Mouse (Mus musculus) lung, embryonic 14.5 days (tissue): Measurements from ENCODE around the gene Rfx4. TPM values are rescaled to one million over a fixed set of nuclear protein-coding genes. Genes with fewer than 3 reads are reported as not detected.

Experiments
- ATAC-seq: fragments of 200-750 bp; cut with Nextera tagmentation; 2 replicates; pipeline ENCODE4 v1.8.0; 2017; ENCODE audit warnings: mild to moderate bottlenecking, moderate TSS enrichment, moderate library complexity; ENCODE audit not compliant: insufficient read depth
- DNase-seq: peaks from one replicate; pipeline ENCODE4 v3.0.0-alpha.2; 2015
- H3K27ac ChIP-seq: fragments of 300-500 bp; sonication (generic); 2 replicates; pipeline ENCODE4 v1.5.1; 2014; ENCODE audit warnings: low read depth, mild to moderate bottlenecking, moderate library complexity
- H3K27me3 ChIP-seq: fragments of 300-500 bp; sonication (generic); 2 replicates; pipeline ENCODE4 v1.6.1; 2014; ENCODE audit warnings: low read length, control low read depth; ENCODE audit not compliant: insufficient read depth
- H3K36me3 ChIP-seq: fragments of 300-500 bp; sonication (generic); 2 replicates; pipeline ENCODE4 v1.6.1; 2014; ENCODE audit warnings: control low read depth; ENCODE audit not compliant: insufficient read depth
- H3K4me1 ChIP-seq: fragments of 300-500 bp; sonication (generic); 2 replicates; pipeline ENCODE4 v1.6.1; 2014; ENCODE audit warnings: antibody characterized with exemption, control low read depth; ENCODE audit not compliant: insufficient read depth
- H3K4me2 ChIP-seq: fragments of 300-500 bp; sonication (generic); 2 replicates; pipeline ENCODE4 v1.6.1; 2014; ENCODE audit warnings: mild to moderate bottlenecking
- H3K4me3 ChIP-seq: fragments of 300-500 bp; sonication (generic); 2 replicates; pipeline ENCODE4 v1.5.1; 2014; ENCODE audit warnings: low read depth, low read length
- H3K9ac ChIP-seq: fragments of 300-500 bp; sonication (generic); 2 replicates; pipeline ENCODE4 v1.6.1; 2014
- H3K9me3 ChIP-seq: fragments of 300-500 bp; sonication (generic); 2 replicates; pipeline ENCODE4 v1.6.1; 2016; ENCODE audit warnings: low read depth, low read length, control low read depth
- CTCF ChIP-seq: IDR thresholded peaks from 2 replicates; pipeline ENCODE4 v1.5.1; 2016; ENCODE audit warnings: antibody characterized with exemption, low read depth
- WGBS: fragments of 180-500 bp; shearing (Covaris S2); extraction: QIAGEN DNeasy Blood & Tissue Kit; methylation state at CpG from one replicate; pipeline ENCODE4 v1.1.7; 2014; 5-methylcytosine and 5-hydroxymethylcytosine counted together
- polyA plus RNA-seq: library from polyadenylated mRNA; unstranded; fragments of >200 nt; fragmentation: Nextera tagmentation; extraction: Ambion mirVana; gene quantifications from 2 replicates; pipeline ENCODE4 v1.2.1, GENCODE M21; 2014

Gene Rfx4
- polyA plus RNA-seq, 1 experiment from 2014 or later = not detected

DNA sequence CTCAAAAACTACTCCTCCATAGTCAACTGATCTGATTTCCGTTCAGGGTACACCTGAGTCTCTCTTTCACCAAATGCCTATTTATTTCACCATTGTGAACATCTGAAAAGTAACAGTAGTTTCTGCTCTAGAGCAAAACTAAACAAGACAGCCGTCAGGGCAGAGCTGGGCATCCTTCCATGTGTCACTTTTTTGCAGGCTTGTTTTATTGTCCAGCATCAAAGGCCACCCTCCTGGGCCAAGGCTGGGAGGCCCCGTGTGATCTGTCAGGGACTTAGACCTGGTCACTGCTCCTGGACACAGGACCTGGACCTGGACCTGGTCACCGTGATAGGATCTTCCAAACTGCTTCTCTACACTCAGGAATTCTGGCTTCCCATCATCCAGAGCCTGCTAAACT lies 116.1 kb downstream of the Rfx4 start:
- H3K27ac ChIP-seq = no peak overlapping the region
- 62% methylated on average over 4 of the region's 4 CpGs for WGBS
- no peak for TF ChIP-seq CTCF
- no peak for DNase-seq
- H3K4me2 ChIP-seq = no peak overlapping the region
- no peak for ATAC-seq
- no peaks in the 10 kb centered on the region for H3K9me3 ChIP-seq
- H3K9ac ChIP-seq = no peak overlapping the region
- H3K4me1 ChIP-seq = no peaks in the 10 kb centered on the region
- H3K36me3 ChIP-seq = no peaks in the 10 kb centered on the region
- no peak overlapping the region for H3K4me3 ChIP-seq
- H3K27me3 ChIP-seq = no peaks in the 10 kb centered on the region

DNA sequence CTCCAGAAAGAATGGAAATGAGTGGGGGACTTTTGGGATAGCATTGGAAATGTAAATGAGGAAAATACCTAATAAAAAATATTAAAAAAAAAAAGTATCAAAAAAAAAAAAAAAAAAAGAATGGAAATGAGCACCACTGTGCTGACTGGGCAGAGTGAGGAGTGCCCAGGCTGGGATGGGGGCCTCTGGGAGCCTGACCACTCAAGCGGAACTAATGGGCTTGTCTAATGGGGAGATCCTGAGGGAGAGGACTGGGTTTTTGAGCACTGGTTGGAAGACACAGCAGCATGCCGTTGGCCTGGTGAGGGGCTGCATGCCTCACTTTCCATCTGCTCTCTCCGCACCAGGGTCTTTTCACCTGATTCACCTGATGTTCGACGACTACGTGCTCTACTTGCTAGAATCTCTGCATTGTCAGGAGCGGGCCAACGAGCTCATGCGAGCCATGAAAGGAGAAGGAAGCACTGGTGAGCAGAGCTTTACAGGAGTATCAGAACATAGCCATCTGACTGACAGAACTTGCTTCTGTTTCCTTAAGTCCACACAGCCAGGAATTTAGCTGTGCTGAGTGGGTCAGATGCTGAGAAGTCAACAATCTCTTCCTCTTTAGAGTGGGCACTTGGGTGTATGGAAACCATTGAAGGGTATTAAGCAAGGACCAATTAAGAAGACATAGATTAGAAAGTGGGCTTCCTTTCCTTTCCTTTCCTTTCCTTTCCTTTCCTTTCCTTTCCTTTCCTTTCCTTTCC lies 124.1 kb downstream of the Rfx4 start:
- Histone ChIP-seq H3K4me1 (no peaks in the 10 kb centered on the region), H3K36me3 (no peaks in the 10 kb centered on the region), H3K27me3 (no peaks in the 10 kb centered on the region), H3K4me3 (no peak overlapping the region), H3K4me2 (no peak overlapping the region), H3K9me3 (no peaks in the 10 kb centered on the region), H3K9ac (no peak overlapping the region), H3K27ac (no peak overlapping the region)
- ATAC-seq (no peak), DNase-seq (no peak)
- WGBS = 69% methylated on average over 9 of the region's 9 CpGs
- TF ChIP-seq CTCF = no peak

DNA sequence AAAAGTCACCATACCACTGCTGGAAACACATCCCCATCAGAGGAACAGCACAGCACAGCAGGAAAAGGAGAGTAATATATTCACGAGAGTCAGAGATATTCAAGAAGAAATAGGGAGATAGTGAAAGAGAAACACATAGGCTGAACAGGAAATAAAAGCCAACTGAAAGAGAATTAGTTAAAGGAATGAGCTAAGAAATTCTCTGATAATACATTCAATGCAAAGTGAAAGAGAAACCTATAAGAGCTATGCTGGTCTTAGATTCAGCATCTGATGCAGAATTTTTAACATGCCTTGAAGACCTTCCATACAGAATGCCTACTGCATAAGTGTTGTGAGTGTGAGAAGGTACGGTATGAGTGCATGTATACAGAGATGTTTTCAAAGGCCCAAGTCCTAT lies 126.7 kb downstream of the Rfx4 start:
- no peaks in the 10 kb centered on the region for H3K27me3 ChIP-seq
- no peak overlapping the region for H3K4me3 ChIP-seq
- no peak for TF ChIP-seq CTCF
- ATAC-seq (no peak), DNase-seq (no peak)
- H3K27ac ChIP-seq = no peak overlapping the region
- no peak overlapping the region for H3K9ac ChIP-seq
- H3K9me3 ChIP-seq = no peaks in the 10 kb centered on the region
- H3K4me2 ChIP-seq = no peak overlapping the region
- H3K4me1 ChIP-seq = peaks cover 15% of the 10 kb centered on the region
- H3K36me3 ChIP-seq = no peaks in the 10 kb centered on the region
- WGBS = 76% methylated on average over 2 of the region's 2 CpGs

DNA sequence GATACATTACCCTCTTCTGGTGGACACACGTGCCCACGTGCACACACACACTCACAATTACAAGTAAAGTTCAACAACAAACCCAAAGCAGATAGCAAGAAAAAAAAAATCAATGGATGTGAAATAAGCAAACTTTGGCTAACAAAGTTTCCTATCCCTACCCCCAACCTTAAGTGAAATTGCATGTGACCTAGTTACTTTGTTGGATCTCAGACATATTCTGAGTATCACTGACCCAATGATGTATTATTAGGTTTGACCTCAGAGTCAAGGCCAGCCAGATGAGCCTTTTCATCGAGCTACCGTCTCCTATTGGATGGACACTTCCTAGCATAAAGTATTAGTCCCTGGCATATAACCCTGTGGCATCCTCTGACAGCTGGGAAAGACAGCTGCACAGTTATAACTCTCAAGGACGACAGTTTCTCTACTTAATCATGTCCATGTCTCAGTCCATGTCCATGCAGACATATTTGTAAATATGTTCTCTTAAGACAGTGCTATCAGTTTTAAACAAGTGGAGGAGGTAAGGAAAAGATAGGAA lies 129.6 kb downstream of the Rfx4 start:
- peaks cover 15% of the 10 kb centered on the region for H3K4me1 ChIP-seq
- H3K27ac ChIP-seq = no peak overlapping the region
- no peak overlapping the region for H3K9ac ChIP-seq
- DNase-seq (no peak), ATAC-seq (no peak)
- H3K4me3 ChIP-seq = no peak overlapping the region
- WGBS = 43% methylated on average over 5 of the region's 5 CpGs
- no peaks in the 10 kb centered on the region for H3K36me3 ChIP-seq
- H3K27me3 ChIP-seq = no peaks in the 10 kb centered on the region
- no peaks in the 10 kb centered on the region for H3K9me3 ChIP-seq
- no peak for TF ChIP-seq CTCF
- no peak overlapping the region for H3K4me2 ChIP-seq

DNA sequence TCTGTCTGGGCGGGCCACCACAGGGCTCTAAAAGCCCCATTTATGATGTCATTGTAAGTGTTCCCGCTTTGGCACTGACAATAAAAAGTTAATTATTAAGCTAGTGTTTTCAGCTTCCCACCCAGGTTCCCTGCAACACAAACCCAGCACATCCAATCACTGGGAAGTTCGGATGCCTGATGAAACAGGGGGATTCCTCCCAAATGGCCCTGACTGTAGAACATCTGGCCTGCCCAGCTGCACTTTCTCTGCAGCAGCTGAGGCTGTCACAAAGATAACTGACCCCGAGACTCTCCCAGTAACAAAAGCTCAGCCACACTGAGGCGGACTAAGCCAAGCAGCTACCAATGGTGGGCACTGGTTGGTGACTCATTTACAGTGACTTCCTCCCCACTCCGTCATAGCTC lies 130.4 kb downstream of the Rfx4 start:
- H3K9me3 ChIP-seq = no peaks in the 10 kb centered on the region
- peaks cover 15% of the 10 kb centered on the region for H3K4me1 ChIP-seq
- H3K4me3 ChIP-seq = no peak overlapping the region; the same call in 1 of the 2 replicates
- H3K27ac ChIP-seq = no peak overlapping the region
- H3K9ac ChIP-seq = no peak overlapping the region
- peak overlapping the region; percentile 43 for H3K4me2 ChIP-seq
- 6% methylated on average over 6 of the region's 6 CpGs for WGBS
- peak; percentile 92 for DNase-seq
- H3K27me3 ChIP-seq = no peaks in the 10 kb centered on the region
- ATAC-seq = peak; percentile 96
- no peak for TF ChIP-seq CTCF
- no peaks in the 10 kb centered on the region for H3K36me3 ChIP-seq

DNA sequence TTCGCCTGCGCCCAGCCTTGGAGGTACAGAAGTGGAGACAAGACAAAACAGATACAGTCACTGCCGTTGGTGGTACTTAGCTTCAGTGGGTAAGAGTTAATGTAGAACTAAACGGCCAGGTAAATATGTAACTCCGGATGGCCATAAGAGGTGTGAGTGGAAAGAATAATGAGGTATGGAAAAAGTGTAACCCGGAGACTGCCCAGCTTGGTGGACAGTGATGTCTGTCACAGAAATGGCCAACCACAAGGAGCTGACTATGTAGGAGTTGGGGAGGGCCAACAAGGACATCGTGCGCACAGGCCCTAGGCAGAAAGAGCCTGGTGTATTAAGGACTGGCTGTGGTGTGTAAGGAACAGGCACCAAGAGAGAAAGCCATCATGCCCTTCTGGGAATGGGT lies 130.9 kb downstream of the Rfx4 start:
- 31% methylated on average over 8 of the region's 8 CpGs for WGBS
- H3K36me3 ChIP-seq = no peaks in the 10 kb centered on the region
- H3K27ac ChIP-seq = no peak overlapping the region
- ATAC-seq (peak; percentile 45; the same call in 1 of the 2 replicates), DNase-seq (no peak)
- peak overlapping the region; percentile 43 for H3K4me2 ChIP-seq
- no peaks in the 10 kb centered on the region for H3K27me3 ChIP-seq
- H3K9ac ChIP-seq = 0 out of 2 replicates have a peak overlapping the region, but pooled peaks have one; percentile 16
- no peak overlapping the region; the same call in 1 of the 2 replicates for H3K4me3 ChIP-seq
- no peaks in the 10 kb centered on the region for H3K9me3 ChIP-seq
- TF ChIP-seq CTCF = no peak
- H3K4me1 ChIP-seq = peaks cover 15% of the 10 kb centered on the region

DNA sequence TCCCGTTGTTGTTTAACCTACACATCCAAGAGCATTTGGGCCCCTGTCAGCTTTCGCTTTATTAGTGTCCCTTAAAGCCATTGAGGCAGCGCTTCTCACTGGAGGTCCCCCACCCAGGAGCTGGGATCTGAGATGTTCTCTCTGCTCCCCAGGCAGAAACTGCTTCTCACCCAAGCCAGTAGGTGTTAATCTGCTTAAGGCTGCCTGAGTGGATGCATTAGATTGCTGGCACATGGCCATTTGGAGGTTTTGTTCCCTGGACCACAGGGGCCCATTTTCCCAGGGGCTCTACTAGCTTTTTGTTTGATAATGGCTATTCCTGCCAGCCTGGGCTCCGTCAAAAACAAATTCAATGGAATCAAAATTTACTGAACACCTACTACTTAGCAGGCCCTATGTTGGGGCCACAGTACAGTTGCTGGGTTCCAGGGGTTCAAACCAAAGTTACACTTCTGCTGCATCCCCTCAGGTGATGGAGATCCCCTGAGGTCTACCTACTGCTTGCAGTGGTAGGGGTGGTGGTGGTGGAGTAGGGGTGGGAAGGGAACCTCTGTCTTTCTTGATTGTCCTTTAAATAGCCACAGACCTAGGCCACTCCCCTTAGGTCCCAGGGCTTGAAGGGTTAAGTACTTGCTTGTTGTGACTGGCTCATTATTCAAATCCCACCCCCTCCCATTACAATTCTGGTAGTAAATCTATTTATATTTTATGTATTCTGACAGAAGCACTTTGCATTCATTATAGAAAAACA lies 133.4 kb downstream of the Rfx4 start:
- no peaks in the 10 kb centered on the region for H3K36me3 ChIP-seq
- no peaks in the 10 kb centered on the region for H3K9me3 ChIP-seq
- ATAC-seq (no peak), DNase-seq (no peak)
- TF ChIP-seq CTCF = no peak
- no peak overlapping the region for H3K9ac ChIP-seq
- H3K27ac ChIP-seq = no peak overlapping the region
- WGBS = 64% methylated on average over 4 of the region's 4 CpGs
- H3K4me3 ChIP-seq = no peak overlapping the region
- H3K4me1 ChIP-seq = peaks cover 15% of the 10 kb centered on the region
- no peak overlapping the region for H3K4me2 ChIP-seq
- no peaks in the 10 kb centered on the region for H3K27me3 ChIP-seq
